Mouse (Mus musculus) embryonic facial prominence, embryonic 11.5 days (tissue): ENCODE measurements around the gene Cdt1. TPM values are rescaled to one million over a fixed set of nuclear protein-coding genes. Genes with fewer than 3 reads are reported as not detected.

Experiments
- ATAC-seq: fragments of 200-750 bp; cut with Nextera tagmentation; replicated peaks from 2 replicates; pipeline ENCODE4 v1.8.0; 2017; ENCODE audit warnings: low read depth; ENCODE audit not compliant: insufficient number of reproducible peaks, low FRiP score, low TSS enrichment
- DNase-seq: peaks from one replicate; pipeline ENCODE4 v3.0.0-alpha.2; 2015; ENCODE audit warnings: low spot score
- H3K27ac ChIP-seq: fragments of 300-500 bp; sonication (generic); replicated peaks from 2 replicates; pipeline ENCODE4 v1.5.1; 2014; ENCODE audit warnings: mild to moderate bottlenecking, low read depth, low read length, control low read depth
- H3K27me3 ChIP-seq: fragments of 300-500 bp; sonication (generic); 2 replicates; pipeline ENCODE4 v1.6.1; 2014; ENCODE audit warnings: mild to moderate bottlenecking, low read length, moderate library complexity, mixed read lengths; ENCODE audit not compliant: control insufficient read depth, insufficient read depth
- H3K36me3 ChIP-seq: fragments of 300-500 bp; sonication (generic); replicated peaks from 2 replicates; pipeline ENCODE4 v1.6.1; 2014; ENCODE audit warnings: low read depth, mild to moderate bottlenecking, low read length, moderate library complexity, mixed read lengths; ENCODE audit not compliant: control insufficient read depth, insufficient read depth
- H3K4me1 ChIP-seq: fragments of 300-500 bp; sonication (generic); 2 replicates; pipeline ENCODE4 v1.6.1; 2014; ENCODE audit warnings: low read length, mixed read lengths; ENCODE audit not compliant: control insufficient read depth, insufficient read depth
- H3K4me2 ChIP-seq: fragments of 300-500 bp; sonication (generic); 2 replicates; pipeline ENCODE4 v1.6.1; 2014; ENCODE audit warnings: low read depth, mild to moderate bottlenecking, control low read depth, low read length, moderate library complexity
- H3K4me3 ChIP-seq: fragments of 300-500 bp; sonication (generic); 2 replicates; pipeline ENCODE4 v1.5.1; 2014; ENCODE audit warnings: low read depth, low read length, control low read depth
- H3K9ac ChIP-seq: fragments of 300-500 bp; sonication (generic); replicated peaks from 2 replicates; pipeline ENCODE4 v1.6.1; 2014; ENCODE audit warnings: mild to moderate bottlenecking, control low read depth, low read length
- H3K9me3 ChIP-seq: fragments of 300-500 bp; sonication (generic); replicated peaks from 2 replicates; pipeline ENCODE4 v1.6.1; 2016; ENCODE audit warnings: mild to moderate bottlenecking, low read length, inconsistent platforms, mixed read lengths; ENCODE audit not compliant: control insufficient read depth
- WGBS: fragments of 180-500 bp; shearing (Covaris S2); extraction: QIAGEN DNeasy Blood & Tissue Kit; methylation state at CpG from one replicate; pipeline ENCODE4 v1.1.7; 2014; 5-methylcytosine and 5-hydroxymethylcytosine counted together
- polyA plus RNA-seq: library from polyadenylated mRNA; unstranded; fragments of >200 nt; fragmentation: Nextera tagmentation; extraction: Ambion mirVana; gene quantifications from 2 replicates; pipeline ENCODE4 v1.2.1, GENCODE M21; 2014

Cdt1 gene
- polyA plus RNA-seq, 1 experiment from 2014 or later = 32.1 TPM

DNA sequence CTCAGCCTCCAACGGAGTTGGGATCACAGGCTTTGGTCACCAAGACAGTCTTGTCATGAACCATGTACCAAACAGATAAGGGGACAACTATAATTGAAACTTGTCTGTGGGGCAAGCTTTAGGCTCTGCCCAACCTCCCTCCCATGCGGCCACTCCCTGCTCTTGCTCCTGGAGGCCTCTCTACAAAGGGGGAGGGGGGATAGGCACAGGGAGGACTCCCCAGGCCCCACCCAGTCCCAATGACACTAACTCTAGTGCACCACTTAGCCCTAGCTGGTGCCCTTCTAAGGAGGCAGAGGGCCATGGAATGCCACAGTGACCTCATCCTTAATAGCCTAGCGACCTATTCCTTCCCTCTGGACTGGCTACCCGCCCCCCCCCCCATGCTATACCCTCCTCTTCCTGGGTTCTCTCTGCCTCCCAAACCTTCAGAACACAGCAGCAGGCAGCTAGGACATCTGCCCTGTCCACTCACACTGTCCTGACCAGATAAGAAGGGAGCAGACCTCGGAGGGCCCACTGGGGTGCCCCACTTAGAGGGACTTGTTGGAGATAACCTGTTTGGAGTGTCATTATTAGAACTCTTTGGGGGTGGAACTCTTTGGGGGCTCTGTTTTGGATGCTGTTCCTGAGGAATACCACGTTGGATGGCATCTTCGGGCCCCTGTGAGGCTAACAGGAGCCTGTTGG, 21.6 kb upstream of the Cdt1 start:
- H3K9me3 ChIP-seq = no peaks in the 10 kb centered on the region
- H3K4me3 ChIP-seq = no peak overlapping the region
- no peak overlapping the region; the same call in 1 of the 2 replicates for H3K9ac ChIP-seq
- ATAC-seq = no peak
- peaks cover 1% of the 10 kb centered on the region; the same call in 1 of the 2 replicates for H3K4me1 ChIP-seq
- DNase-seq = no peak
- WGBS = 82% methylated on average over 7 of the region's 7 CpGs
- no peaks in the 10 kb centered on the region for H3K27me3 ChIP-seq
- no peaks in the 10 kb centered on the region for H3K36me3 ChIP-seq
- H3K27ac ChIP-seq = peak overlapping the region; percentile 1; the same call in 1 of the 2 replicates
- H3K4me2 ChIP-seq = no peak overlapping the region

DNA sequence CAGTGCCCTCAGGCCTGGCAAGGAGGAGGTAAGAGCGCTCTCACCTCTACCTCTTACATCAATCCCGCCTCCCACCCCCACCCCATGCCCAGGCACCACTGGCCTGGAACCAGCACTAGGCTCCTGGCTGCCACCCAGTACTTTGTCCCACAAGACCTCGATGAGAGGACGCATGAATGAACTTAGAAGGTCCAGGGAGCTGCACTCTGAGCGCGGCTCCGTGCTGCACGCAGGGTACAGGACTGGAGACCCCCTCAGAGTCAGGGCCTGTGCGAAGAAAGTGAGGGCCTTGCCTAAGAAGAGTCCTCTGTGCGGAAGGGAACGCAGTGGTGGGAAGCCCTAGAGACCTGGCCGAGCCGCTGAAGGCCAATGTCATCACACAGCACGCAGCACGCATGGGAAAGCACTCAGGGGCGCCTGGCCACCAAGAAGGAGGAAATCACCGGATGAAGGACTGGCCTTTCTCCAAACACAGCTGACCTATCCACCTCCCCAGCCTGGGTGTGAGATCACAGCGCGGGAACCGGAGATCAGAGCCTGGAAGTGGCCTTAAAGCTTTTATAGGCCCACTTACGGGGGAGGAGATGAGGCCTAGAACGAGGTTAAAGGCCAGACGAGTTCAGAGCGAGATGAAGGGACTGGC, 20.9 kb upstream of the Cdt1 start:
- 71% methylated on average over 24 of the region's 24 CpGs for WGBS
- Histone ChIP-seq H3K27ac (peak overlapping the region; percentile 1), H3K9me3 (no peaks in the 10 kb centered on the region), H3K27me3 (no peaks in the 10 kb centered on the region), H3K9ac (no peak overlapping the region; the same call in 1 of the 2 replicates), H3K4me2 (no peak overlapping the region), H3K4me3 (no peak overlapping the region), H3K36me3 (no peaks in the 10 kb centered on the region), H3K4me1 (peaks cover 6% of the 10 kb centered on the region)
- ATAC-seq = no peak
- no peak for DNase-seq

DNA sequence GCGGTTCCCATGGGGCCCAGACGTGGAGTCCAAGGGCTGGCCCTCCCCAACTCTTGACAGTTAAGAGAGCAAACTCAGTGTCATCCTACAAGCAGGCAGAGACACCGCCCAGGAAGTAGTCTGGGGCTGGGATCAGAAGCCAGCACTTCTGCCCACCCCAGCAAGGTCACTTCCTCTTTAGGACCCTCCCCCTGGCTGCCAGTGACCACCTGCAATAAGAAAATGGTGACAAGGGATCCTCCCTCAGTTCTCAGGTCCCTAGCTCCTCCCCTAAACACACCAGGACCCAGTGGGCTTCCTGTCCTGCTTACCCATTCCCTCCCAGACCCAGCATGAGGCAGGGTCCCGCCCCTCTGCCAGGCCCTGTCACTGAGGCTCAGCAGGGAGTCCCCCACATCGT, 20.0 kb upstream of the Cdt1 start:
- Histone ChIP-seq H3K4me1 (peaks cover 6% of the 10 kb centered on the region), H3K9ac (no peak overlapping the region)
- DNase-seq = no peak

DNA sequence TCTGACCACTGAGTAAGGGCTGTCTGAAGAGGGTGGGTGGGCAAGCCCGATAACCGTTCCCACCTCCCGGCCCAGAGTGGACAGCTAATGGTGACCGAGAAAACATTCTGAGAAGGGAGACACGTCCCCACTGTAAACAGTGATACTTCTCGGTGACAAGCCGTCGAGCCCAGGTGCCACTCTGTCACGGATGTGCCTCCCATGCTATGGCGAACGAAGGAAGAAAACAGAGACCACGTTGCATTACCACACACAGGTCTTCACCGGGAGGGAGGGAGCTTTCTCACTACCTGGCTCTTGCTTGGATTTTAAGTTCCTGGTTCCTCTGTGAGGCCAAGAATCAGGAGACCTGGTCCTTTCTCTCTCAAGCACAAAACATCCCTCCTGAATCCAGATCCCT, 19.5 kb upstream of the Cdt1 start:
- no peak for DNase-seq
- H3K9me3 ChIP-seq = no peaks in the 10 kb centered on the region
- no peak overlapping the region; the same call in 1 of the 2 replicates for H3K4me2 ChIP-seq
- ATAC-seq = no peak
- no peak overlapping the region for H3K4me3 ChIP-seq
- no peaks in the 10 kb centered on the region for H3K27me3 ChIP-seq
- no peaks in the 10 kb centered on the region for H3K36me3 ChIP-seq
- peaks cover 6% of the 10 kb centered on the region for H3K4me1 ChIP-seq
- H3K27ac ChIP-seq = no peak overlapping the region
- 73% methylated on average over 13 of the region's 13 CpGs for WGBS
- no peak overlapping the region for H3K9ac ChIP-seq

More for the DNA sequence above, 20.0 kb upstream of the Cdt1 start:
- 35% methylated on average over 5 of the region's 5 CpGs for WGBS
- no peak for ATAC-seq
- Histone ChIP-seq H3K9me3 (no peaks in the 10 kb centered on the region), H3K4me2 (no peak overlapping the region), H3K36me3 (no peaks in the 10 kb centered on the region), H3K4me3 (no peak overlapping the region), H3K27me3 (no peaks in the 10 kb centered on the region), H3K27ac (no peak overlapping the region)

DNA sequence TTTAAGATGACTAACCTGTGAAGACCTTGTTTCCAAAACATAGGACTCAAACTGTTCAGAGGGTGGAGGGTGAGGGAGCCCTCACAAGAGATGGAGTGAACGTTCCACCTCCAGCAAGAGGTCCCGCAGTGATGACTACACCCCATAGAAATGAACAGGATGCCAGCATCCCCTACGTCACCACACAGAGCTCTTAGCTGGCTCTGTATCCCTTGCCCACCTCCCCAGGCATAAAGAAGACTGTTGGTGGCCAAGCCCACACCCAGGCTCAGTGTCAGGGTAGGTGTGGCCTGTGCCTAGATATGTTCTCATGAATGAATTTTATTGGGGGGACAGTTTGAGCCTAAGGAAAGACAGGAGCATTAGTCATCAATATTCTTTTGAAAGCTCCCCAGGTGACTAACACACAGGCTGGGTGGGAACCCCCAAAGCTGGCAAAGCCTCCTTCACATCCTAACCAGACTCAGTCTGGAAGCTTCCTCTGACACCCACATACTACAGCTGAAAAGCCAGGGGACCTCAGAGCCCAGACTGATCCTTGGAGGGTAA, 18.9 kb upstream of the Cdt1 start:
- no peaks in the 10 kb centered on the region for H3K9me3 ChIP-seq
- peaks cover 6% of the 10 kb centered on the region for H3K4me1 ChIP-seq
- no peaks in the 10 kb centered on the region for H3K36me3 ChIP-seq
- peak overlapping the region; percentile 16 for H3K4me2 ChIP-seq
- ATAC-seq (no peak), DNase-seq (no peak)
- H3K4me3 ChIP-seq = no peak overlapping the region
- H3K27me3 ChIP-seq = no peaks in the 10 kb centered on the region
- H3K27ac ChIP-seq = no peak overlapping the region
- peak overlapping the region; percentile 32; the same call in 1 of the 2 replicates for H3K9ac ChIP-seq
- 91% methylated on average over 3 of the region's 3 CpGs for WGBS

DNA sequence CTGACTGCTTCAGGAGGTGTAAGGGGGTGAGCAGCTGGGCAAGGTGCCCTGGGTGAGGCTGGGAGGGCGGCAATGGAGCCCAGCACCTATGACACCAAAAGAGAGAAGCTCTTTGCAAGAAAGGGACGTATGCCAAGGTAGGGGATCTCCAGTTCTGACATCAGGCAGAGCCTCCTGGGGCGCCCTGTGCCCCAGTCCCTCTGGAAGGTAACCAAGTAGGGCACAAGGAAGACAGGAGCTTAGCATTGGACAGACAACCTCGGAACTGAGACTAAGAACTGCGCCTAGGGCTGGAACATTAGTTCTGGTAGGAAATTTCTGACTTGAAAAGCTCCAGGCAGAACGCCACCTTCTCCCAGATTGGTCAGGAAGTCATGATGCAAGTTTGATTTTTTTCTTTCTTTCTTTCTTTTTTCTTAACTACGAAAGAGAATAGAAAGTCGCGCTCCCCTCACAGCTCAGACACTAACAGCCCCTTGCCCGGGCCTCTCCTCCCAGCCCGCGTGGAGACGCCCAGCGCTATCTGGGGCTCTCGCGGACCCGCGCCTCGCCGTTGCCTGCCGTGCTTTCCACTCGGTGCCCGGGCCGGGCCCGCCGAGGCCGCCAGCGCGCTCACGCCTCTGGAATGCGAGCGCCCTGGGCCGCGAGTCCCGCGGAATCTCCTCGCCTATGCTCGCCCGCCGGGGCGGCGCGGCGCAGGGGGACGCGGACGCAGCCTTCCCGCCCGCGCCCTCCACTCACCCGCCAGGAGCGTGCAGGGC, 17.4 kb upstream of the Cdt1 start:
- Histone ChIP-seq H3K4me3 (peak overlapping the region; percentile 66), H3K36me3 (no peaks in the 10 kb centered on the region), H3K27me3 (no peaks in the 10 kb centered on the region), H3K9me3 (no peaks in the 10 kb centered on the region), H3K4me1 (peaks cover 6% of the 10 kb centered on the region), H3K27ac (peak overlapping the region; percentile 67), H3K9ac (peak overlapping the region; percentile 91), H3K4me2 (peak overlapping the region; percentile 94)
- DNase-seq (peak; percentile 71), ATAC-seq (peak; percentile 61)
- WGBS = 3% methylated on average over 52 of the region's 52 CpGs

DNA sequence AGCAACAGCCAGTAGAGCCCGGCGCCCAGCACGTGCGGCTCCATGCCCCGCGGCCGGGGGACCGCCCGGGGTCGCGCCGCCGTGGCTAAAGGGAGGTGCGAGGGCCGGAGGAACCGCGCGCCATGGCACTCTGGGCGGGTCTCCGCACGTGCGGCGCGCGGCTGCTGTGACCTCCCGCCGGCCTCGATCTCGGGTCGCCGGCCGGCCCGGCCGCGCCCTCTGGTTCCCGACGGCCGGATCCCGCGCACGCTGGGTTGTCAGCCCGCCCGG, 16.9 kb upstream of the Cdt1 start:
- H3K9ac ChIP-seq = peak overlapping the region; percentile 91
- DNase-seq (no peak), ATAC-seq (no peak)
- no peaks in the 10 kb centered on the region for H3K9me3 ChIP-seq
- H3K4me1 ChIP-seq = peaks cover 6% of the 10 kb centered on the region
- peak overlapping the region; percentile 94 for H3K4me2 ChIP-seq
- peak overlapping the region; percentile 66 for H3K4me3 ChIP-seq
- H3K36me3 ChIP-seq = no peaks in the 10 kb centered on the region
- WGBS = under 1% methylated on average over 26 of the region's 43 CpGs
- H3K27me3 ChIP-seq = no peaks in the 10 kb centered on the region
- peak overlapping the region; percentile 67 for H3K27ac ChIP-seq
